Mouse (Mus musculus) stomach, embryonic 14.5 days (tissue): ENCODE results near the gene Dpyd. TPM values are rescaled to one million over a fixed set of nuclear protein-coding genes. Genes with fewer than 3 reads are reported as not detected.

Experiments
- ATAC-seq: fragments of 200-750 bp; cut with Nextera tagmentation; 2 replicates; pipeline ENCODE4 v1.8.0; 2017; ENCODE audit warnings: low read depth, moderate TSS enrichment; ENCODE audit not compliant: insufficient number of reproducible peaks, insufficient read depth, low FRiP score
- H3K27ac ChIP-seq: fragments of 300-500 bp; sonication (generic); 2 replicates; pipeline ENCODE4 v1.5.1; 2014; ENCODE audit warnings: mild to moderate bottlenecking, low read length, moderate library complexity, mixed read lengths
- H3K27me3 ChIP-seq: fragments of 300-500 bp; sonication (generic); 2 replicates; pipeline ENCODE4 v1.6.1; 2014; ENCODE audit warnings: low read length, control low read depth, mixed read lengths; ENCODE audit not compliant: control insufficient read depth, insufficient read depth
- H3K36me3 ChIP-seq: fragments of 300-500 bp; sonication (generic); 2 replicates; pipeline ENCODE4 v1.6.1; 2014; ENCODE audit warnings: mild to moderate bottlenecking, control low read depth, low read length, moderate library complexity, mixed read lengths; ENCODE audit not compliant: control insufficient read depth, insufficient read depth
- H3K4me1 ChIP-seq: fragments of 300-500 bp; sonication (generic); 2 replicates; pipeline ENCODE4 v1.6.1; 2014; ENCODE audit warnings: low read length, control low read depth, mixed read lengths; ENCODE audit not compliant: control insufficient read depth, insufficient read depth
- H3K4me2 ChIP-seq: fragments of 300-500 bp; sonication (generic); replicated peaks from 2 replicates; pipeline ENCODE4 v1.6.1; 2014; ENCODE audit warnings: low read depth, low read length, control low read depth
- H3K4me3 ChIP-seq: fragments of 300-500 bp; sonication (generic); 2 replicates; pipeline ENCODE4 v1.5.1; 2014; ENCODE audit warnings: low read depth, low read length, control low read depth
- H3K9ac ChIP-seq: fragments of 300-500 bp; sonication (generic); replicated peaks from 2 replicates; pipeline ENCODE4 v1.6.1; 2014; ENCODE audit warnings: low read depth, mild to moderate bottlenecking, control low read depth, low read length, moderate library complexity, mixed read lengths
- H3K9me3 ChIP-seq: fragments of 300-500 bp; sonication (generic); 2 replicates; pipeline ENCODE4 v1.6.1; 2016; ENCODE audit warnings: low read depth, low read length, control low read depth; ENCODE audit not compliant: control insufficient read depth
- WGBS: fragments of 180-500 bp; shearing (Covaris S2); extraction: QIAGEN DNeasy Blood & Tissue Kit; methylation state at CpG from one replicate; pipeline ENCODE4 v1.1.7; 2014; 5-methylcytosine and 5-hydroxymethylcytosine counted together
- polyA plus RNA-seq: library from polyadenylated mRNA; unstranded; fragments of >200 nt; fragmentation: Nextera tagmentation; extraction: Ambion mirVana; gene quantifications from 2 replicates; pipeline ENCODE4 v1.2.1, GENCODE M21; 2014

Gene Dpyd
- polyA plus RNA-seq: 17.3 and 18.3 TPM in 2 replicates

GRCm38 (mm10) chr3:118561554-118562310 lies at the start of gene Dpyd:
Gene Dpyd (plus strand): TSS chr3:118562129.
- H3K4me1 ChIP-seq: no peaks in the 10 kb centered on the region
- no peaks in the 10 kb centered on the region for H3K36me3 ChIP-seq
- WGBS: 5% methylated on average over 19 of the region's 19 CpGs
- peak within 1 kb of the TSS; percentile 55 for H3K9ac ChIP-seq
- peak within 1 kb of the TSS; percentile 69 for H3K4me3 ChIP-seq
- peak; percentile 100 for ATAC-seq
- H3K27ac ChIP-seq: no peak within 1 kb of the TSS
- H3K27me3 ChIP-seq: no peaks in the 10 kb centered on the region
- peak within 1 kb of the TSS; percentile 67 for H3K4me2 ChIP-seq
- H3K9me3 ChIP-seq: no peaks in the 10 kb centered on the region

DNA sequence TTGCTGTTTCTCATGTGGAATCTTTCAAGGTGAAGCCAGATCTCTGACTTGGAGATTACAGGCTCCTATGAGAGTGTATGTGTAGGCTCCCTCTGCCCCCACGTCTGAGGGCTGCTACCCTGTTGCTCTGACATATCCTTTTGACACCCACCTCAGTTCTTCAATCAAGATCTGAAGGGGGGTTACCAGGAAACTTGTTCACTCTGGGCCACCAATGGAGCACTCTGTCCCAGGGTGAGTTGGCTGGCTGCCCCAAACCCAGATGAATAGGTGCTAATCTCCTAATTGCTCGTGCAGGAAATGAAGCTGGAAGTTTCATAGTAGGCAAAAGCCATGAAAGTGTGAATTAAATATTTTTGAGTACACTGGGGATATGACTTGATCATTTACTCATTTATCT lies 24.3 kb upstream of the Dpyd start:
- Histone ChIP-seq H3K4me2 (no peak overlapping the region), H3K36me3 (no peaks in the 10 kb centered on the region), H3K27me3 (no peaks in the 10 kb centered on the region), H3K9ac (no peak overlapping the region), H3K27ac (no peak overlapping the region), H3K9me3 (no peaks in the 10 kb centered on the region), H3K4me1 (no peaks in the 10 kb centered on the region), H3K4me3 (no peak overlapping the region)
- no peak for ATAC-seq
- WGBS: 44% methylated on average over 2 of the region's 2 CpGs

- Histone ChIP-seq H3K9ac (no peak overlapping the region), H3K27ac (no peak overlapping the region), H3K36me3 (no peaks in the 10 kb centered on the region), H3K4me3 (no peak overlapping the region), H3K4me1 (no peaks in the 10 kb centered on the region), H3K9me3 (no peaks in the 10 kb centered on the region), H3K4me2 (no peak overlapping the region), H3K27me3 (no peaks in the 10 kb centered on the region)
- WGBS: 38% methylated on average over 6 of the region's 6 CpGs
- no peak for ATAC-seq
These were observed 20.2 kb upstream of the Dpyd start for GRCm38 (mm10) chr3:118541766-118542165.

GRCm38 (mm10) chr3:118547551-118548210 lies 14.2 kb upstream of the Dpyd start:
- H3K27me3 ChIP-seq: no peaks in the 10 kb centered on the region
- H3K36me3 ChIP-seq: no peaks in the 10 kb centered on the region
- no peak for ATAC-seq
- no peak overlapping the region for H3K4me2 ChIP-seq
- no peak overlapping the region for H3K4me3 ChIP-seq
- no peak overlapping the region for H3K9ac ChIP-seq
- H3K4me1 ChIP-seq: no peaks in the 10 kb centered on the region
- H3K27ac ChIP-seq: no peak overlapping the region
- H3K9me3 ChIP-seq: no peaks in the 10 kb centered on the region
- 48% methylated on average over 4 of the region's 4 CpGs for WGBS

DNA sequence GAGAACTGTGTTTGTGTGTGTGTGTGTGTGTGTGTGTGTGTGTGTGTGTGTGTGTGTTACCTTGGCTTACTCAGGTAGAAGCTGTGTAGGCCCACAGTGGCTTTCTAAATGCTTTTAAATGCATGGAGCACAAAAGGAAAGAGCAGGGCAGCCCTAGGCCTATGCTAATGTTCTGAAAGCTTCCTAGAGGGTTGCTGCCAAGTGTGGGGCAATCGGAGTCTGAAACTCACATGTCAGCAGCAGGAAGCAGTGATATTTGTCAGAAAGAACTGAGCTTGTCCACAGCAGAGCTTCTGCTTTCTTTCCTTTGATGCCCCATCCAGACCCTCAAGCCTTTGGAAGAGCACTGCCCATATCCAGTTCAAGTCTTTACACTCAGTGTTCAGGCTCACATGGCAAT lies 4.3 kb upstream of the Dpyd start:
- Histone ChIP-seq H3K36me3 (no peaks in the 10 kb centered on the region), H3K27ac (no peak overlapping the region), H3K9ac (no peak overlapping the region), H3K4me1 (no peaks in the 10 kb centered on the region), H3K9me3 (no peaks in the 10 kb centered on the region), H3K4me3 (no peak overlapping the region), H3K4me2 (no peak overlapping the region), H3K27me3 (no peaks in the 10 kb centered on the region)
- 48% methylated on average over 1 of the region's 1 CpGs for WGBS
- no peak for ATAC-seq

DNA sequence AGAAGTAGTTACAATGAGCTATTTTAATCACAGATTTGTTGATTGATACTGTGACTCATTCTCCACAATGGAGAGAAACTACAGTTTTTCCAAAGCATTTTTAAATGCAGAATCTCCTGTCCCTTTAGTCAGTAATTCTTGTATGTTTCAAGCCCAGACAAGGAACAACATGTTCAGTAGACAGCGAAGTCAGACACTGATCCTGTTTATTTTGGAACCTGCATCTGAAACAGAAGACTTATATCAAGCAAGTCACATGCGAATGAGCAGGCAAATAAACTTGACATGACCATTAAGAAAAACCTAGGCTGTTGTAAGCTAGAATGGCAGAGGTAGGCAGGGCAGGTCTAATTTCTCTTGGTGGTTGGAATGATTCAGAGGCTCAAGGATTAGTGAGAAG lies 2.0 kb upstream of the Dpyd start:
- Histone ChIP-seq H3K9ac (no peak overlapping the region), H3K4me1 (no peaks in the 10 kb centered on the region), H3K27ac (no peak overlapping the region), H3K4me2 (no peak overlapping the region), H3K9me3 (no peaks in the 10 kb centered on the region), H3K4me3 (no peak overlapping the region), H3K36me3 (no peaks in the 10 kb centered on the region), H3K27me3 (no peaks in the 10 kb centered on the region)
- no peak for ATAC-seq
- WGBS: 71% methylated on average over 2 of the region's 2 CpGs

DNA sequence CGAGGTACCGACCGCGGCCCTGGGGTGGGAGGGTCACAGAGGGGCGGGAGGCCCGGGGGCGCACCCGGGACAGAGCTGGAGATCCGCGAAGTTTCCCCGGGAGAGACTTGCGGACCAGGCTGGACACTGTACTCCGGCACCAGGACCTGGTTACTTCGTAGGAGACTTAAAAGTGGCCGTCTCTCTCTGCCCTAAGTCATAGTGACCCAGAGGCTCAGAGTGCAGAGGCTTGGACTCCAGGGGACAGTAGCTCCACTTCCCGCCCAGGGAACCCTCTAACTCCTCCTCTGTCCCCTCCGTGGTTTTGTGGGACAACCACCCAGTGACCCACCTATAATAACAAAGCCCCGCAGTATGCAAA lies 362 bp downstream of the Dpyd start:
- Histone ChIP-seq H3K9ac (peak overlapping the region; percentile 55), H3K4me1 (no peaks in the 10 kb centered on the region), H3K27me3 (no peaks in the 10 kb centered on the region), H3K36me3 (no peaks in the 10 kb centered on the region), H3K4me2 (peak overlapping the region; percentile 67), H3K4me3 (peak overlapping the region; percentile 69), H3K27ac (no peak overlapping the region), H3K9me3 (no peaks in the 10 kb centered on the region)
- under 1% methylated on average over 18 of the region's 18 CpGs for WGBS
- peak; percentile 83 for ATAC-seq

DNA sequence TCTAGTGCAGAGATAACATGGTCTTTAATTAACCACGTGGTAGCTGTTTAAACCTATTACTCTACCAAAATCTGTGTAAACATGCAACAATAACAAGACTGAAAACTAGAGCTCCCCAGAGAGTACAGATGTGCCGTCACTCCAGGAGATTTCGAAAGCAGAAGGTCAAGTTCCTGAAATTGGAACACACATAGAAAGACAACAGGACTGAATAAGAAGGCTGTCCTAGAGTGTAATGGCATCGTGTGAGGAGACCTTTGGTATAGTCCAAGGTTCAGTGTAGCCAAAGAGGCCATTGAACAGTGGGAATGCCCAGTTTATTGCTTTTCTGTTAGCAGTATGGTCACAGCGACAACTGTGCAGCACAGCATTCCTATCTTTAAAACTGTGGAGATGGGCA lies 4.8 kb downstream of the Dpyd start:
- ATAC-seq: no peak
- Histone ChIP-seq H3K27me3 (no peaks in the 10 kb centered on the region), H3K9me3 (no peaks in the 10 kb centered on the region), H3K9ac (no peak overlapping the region), H3K4me3 (no peak overlapping the region), H3K4me2 (no peak overlapping the region), H3K4me1 (no peaks in the 10 kb centered on the region), H3K27ac (no peak overlapping the region), H3K36me3 (no peaks in the 10 kb centered on the region)
- 78% methylated on average over 5 of the region's 5 CpGs for WGBS
